Mouse (Mus musculus): ENCODE results near the gene Rps6kb1. TPM values are rescaled to one million over a fixed set of nuclear protein-coding genes. Genes with fewer than 3 reads are reported as not detected.
A peak's percentile ranks its signal among the peaks of the same experiment; 100 is the strongest.
"Not testable (repeated sequence)": the region's sequence is repeated elsewhere in the genome, so short reads cannot be mapped to it uniquely, and the experiment has no call there.

Rps6kb1 gene
- total RNA-seq, 2 experiments from 2014 or later = 19.1 to 19.2 TPM

DNA sequence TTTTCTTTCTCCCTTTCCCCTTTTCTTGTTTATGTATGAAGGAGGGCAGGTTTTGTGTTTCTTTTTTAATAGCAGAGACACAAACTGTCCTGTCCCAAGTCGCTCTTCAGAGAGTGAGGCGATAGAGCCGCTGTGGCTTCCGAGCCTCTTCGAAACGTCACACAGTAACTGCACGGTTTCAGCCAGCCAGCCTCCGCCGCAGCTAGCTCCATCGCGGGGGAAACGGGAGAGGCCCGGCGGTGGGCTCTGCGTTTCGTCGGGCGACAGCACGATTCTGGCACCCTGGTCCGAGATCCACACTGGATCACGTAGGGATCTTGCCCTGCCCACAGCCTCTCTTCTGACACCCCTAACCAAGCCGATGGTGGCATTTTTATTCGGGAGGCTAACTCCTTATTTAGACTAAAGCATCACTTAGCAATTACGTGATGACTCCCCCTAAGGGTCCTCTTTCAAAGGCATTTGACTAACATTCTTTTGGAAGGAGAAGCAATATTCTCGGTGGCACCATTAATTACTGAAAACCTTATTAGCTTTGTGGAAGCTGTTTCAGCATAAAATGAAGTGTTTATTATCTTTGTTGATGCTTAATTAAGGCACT lies 59.6 kb downstream of the Rps6kb1 start:
- DNase-seq (ENCODE audit: low spot score) = no peak
- intact Hi-C loops (cut with DNase I) = loop anchor here (5.0 kb wide), 2 partner anchors 128 to 283 kb away; partner anchors contain the start of genes Brip1 and Med13

DNA sequence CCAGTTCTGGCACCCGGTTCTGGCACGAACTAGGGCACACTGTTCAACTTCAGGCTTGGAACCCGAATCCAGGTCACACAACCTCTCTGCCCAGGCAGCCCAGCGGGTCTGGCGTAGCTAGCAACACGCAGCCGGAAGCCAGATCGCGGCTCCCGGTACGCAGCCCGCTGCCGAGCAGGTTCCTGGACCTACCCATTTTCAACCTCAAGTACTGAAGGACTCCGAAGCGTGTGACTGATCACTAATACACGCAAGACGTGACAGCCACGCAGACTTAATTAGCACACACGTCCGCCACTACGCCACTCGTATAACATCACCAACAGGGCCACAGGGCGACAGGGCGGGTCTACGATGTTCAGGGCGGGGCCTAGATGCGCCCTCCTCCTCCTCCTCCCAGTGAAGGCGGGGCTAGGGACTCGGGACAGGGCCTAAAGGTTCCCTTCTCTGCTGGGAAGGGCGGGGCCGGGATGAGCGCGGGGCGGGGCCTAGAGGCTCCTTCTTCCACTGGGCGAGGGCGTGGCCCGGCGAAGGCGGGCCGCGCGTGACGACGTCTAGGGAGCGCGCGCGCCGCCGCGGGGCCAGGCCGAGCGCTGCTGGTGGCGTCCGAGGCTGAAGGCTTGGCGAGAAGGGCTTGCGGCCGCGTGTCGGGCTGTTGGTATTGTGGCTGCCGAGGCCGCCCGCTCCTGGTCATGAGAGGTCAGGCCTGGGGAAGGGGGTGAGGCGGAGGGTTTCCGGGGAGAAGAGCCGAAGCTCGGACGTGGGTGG lies 60.3 kb downstream of the Rps6kb1 start, which contains the start of gene Rnft1:
TSS of gene Rnft1 (plus strand) at position 557 of the 768 bp plus-strand sequence.
- DNase-seq (ENCODE audit: low spot score) = peak; percentile 98
- intact Hi-C loops (cut with DNase I) = loop anchor here (5.0 kb wide), 1 partner anchor 282 kb away; the partner anchor contains the start of gene Brip1

DNA sequence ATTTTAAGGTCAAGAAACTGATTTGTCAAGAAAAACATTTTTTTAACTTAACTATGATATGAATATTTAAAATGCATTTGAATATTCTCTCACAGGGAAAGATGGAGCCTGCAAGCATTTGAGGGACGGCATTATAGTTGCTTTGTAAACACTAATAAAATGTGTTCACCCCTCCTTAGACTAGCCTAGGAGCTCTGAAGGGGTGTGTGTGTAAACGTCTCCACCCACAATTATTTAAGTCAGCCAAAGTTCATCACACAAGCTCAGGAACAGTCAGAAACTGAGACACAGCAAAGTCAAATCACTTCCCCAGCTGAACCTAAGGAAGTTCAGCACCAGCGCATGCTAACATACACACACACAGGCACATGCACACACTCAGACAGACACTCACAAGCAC lies 71.0 kb downstream of the Rps6kb1 start:
- intact Hi-C loops (cut with DNase I) = no loop called here
- no peak for DNase-seq (ENCODE audit: low spot score)

DNA sequence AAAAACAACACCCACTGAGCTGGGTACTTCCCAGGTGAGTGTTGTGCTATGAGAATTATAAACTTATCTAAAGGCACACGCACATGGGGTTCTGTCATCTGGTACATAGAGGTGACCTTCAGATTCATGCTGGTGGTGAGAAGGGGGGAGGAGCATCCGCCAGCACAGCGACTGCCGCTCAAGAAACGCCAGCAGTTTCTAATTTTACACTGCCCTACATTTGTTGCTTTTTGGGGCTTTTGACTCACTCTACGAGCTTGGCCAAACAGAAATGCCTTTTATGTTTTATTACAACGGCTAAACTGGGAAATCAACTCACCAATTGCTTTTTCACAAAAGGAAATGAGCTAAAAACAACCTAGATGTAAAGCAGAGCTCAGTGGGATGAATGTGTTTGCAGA lies 71.8 kb downstream of the Rps6kb1 start:
- intact Hi-C loops (cut with DNase I) = no loop called here
- no peak for DNase-seq (ENCODE audit: low spot score)

DNA sequence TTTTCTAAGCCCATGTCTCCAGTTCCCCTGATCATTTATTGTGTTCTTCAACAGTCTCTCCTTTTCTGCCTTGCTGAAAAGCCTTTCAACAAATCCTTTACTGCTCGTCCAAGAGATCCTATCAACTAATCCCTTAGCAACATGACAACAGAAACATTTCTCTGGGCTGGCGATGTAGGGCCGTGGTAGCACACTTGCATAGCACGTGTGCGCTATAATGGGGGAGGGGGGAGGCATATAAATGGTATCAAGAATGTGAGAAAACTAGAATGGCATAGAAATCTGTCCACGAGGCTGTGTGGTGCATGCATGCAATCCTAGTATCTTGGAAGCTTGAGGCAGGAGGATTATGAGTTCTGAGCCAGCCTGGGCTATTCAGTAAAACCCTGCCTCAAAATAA lies 72.8 kb downstream of the Rps6kb1 start:
- intact Hi-C loops (cut with DNase I) = no loop called here
- DNase-seq (ENCODE audit: low spot score) = no peak

GRCm38 (mm10) chr11:86468971-86469370 lies 75.6 kb downstream of the Rps6kb1 start:
- DNase-seq (ENCODE audit: low spot score) = no peak
- intact Hi-C loops (cut with DNase I) = no loop called here

DNA sequence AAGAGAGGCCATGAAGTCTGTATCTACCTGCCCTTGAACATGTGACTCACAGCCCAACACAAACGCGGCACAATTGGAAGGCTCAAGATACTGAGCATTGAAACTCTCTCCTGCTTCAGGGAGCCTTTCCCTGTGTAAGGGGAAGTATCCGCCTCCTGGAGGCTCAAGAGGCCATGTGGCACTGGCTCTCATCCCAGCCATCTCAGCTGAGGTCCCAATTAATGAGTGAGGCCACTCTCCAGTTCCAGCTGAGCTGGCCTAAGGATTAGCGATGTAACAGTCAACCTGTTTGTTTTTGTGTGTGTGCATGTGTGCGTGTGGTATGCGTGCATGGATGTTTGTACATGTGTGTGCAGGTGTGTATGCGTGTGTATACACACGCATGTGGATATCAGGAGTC lies 76.3 kb downstream of the Rps6kb1 start:
- intact Hi-C loops (cut with DNase I) = no loop called here
- no peak for DNase-seq (ENCODE audit: low spot score)

DNA sequence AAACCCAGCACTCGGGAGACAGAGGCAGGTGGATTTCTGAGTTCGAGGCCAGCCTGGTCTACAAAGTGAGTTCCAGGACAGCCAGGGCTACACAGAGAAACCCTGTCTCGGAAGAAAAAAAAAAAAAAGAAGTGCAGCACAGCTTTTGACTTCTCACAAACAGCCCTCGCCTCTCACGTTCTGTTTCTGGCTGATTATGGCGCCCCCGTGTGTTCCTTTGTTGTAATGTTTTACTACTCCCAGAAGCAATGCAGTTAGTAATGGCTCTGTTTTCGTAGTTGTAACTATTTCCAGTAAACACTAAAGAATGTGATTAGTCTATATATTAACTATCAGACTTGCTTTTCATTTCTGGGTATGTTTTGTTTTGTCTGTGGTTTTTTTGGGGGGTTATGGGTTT lies 80.3 kb downstream of the Rps6kb1 start:
- DNase-seq (ENCODE audit: low spot score); intact Hi-C loops (cut with DNase I): not testable (repeated sequence)

DNA sequence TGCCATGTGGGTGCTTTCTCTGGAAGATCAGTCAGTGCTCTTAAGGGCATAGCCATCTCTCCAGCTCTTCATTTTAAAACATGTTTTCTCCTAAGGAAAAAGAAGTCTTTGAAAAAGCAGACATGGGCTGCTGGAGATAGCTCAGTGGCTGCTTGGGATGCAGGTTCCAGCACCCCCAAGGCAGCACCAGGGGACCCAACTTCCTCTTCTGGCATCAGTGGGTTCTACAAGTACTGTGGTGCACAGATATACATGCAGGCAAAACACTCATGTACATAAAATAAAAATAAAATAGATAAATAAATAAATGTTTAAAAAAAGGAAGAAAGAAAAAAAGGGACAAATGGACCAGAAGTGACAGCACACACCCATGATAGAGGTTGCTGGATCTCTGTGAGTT lies 82.0 kb downstream of the Rps6kb1 start:
- intact Hi-C loops (cut with DNase I) = no loop called here
- DNase-seq (ENCODE audit: low spot score) = no peak

- no peak for DNase-seq (ENCODE audit: low spot score)
- intact Hi-C loops (cut with DNase I) = no loop called here
Observed at GRCm38 (mm10) chr11:86458866-86459265, 85.7 kb downstream of the Rps6kb1 start.

DNA sequence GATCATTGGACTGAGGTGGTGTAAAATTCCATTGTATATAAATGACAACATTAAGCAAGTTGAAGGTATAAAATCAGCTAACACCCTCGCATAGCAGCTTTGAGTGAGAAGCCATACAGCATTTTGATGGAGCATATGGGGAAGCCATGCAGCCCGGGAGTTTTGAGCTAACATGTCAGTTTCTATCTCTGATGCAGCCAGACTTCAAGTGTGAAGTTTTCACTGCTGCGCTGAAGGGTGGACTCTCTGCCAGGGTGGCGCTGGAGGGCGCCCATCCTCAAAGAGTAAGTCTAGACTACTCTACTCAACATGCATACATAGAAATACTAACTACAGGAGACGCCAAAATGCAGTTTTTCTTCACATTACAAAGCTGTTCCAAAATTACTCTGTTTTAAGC lies 87.1 kb downstream of the Rps6kb1 start:
- no peak for DNase-seq (ENCODE audit: low spot score)
- intact Hi-C loops (cut with DNase I) = no loop called here

GRCm38 (mm10) chr11:86453991-86454390 lies 90.6 kb downstream of the Rps6kb1 start:
- DNase-seq (ENCODE audit: low spot score) = no peak
- intact Hi-C loops (cut with DNase I) = no loop called here

Small RNA genes lying within 50 kb of the gene (microRNA-seq; reads per million reads assigned to microRNA genes)
- gene Mir21a = 7,762 reads per million, percentile 94 among the genes with 10 or more reads in this experiment

Other genes starting within 250 kb of the Rps6kb1 start
- 10 to 100 TPM; 33.4 to 44.7 TPM for gene Med13, start 187.2 kb downstream of the Rps6kb1 start, total RNA-seq (2021)
- 10 to 100 TPM; 27.3 to 32.6 TPM for gene Rnft1, start 60.1 kb downstream of the Rps6kb1 start, total RNA-seq (2021)
- gene Tubd1, start 186 bp upstream of the Rps6kb1 start, total RNA-seq (2021) = 1 to 10 TPM; 4.6 to 4.8 TPM
- 10 to 100 TPM; 63.1 to 66.1 TPM for gene Vmp1, start 139.0 kb upstream of the Rps6kb1 start, total RNA-seq (2021)
- 1 to 10 TPM; 6.3 to 6.5 TPM for gene Ptrh2, start 139.2 kb upstream of the Rps6kb1 start, total RNA-seq (2021)
- gene Cltc, start 212.8 kb upstream of the Rps6kb1 start, total RNA-seq (2021) = 100 to 1,000 TPM; 136 to 155 TPM